Comparison of ENCODE assay signal across 14 mouse cellular contexts in genomic region chr9:90701180-90701765, GRCm38 (mm10).
DNase-seq lines count a peak whose midpoint lies in the region; ATAC-seq lines count a peak whose summit lies in the region.
"Had no signal": no experiment of that assay in that cellular context is flagged by ENCODE, and none has a peak within 500 bp of the region (broad histone marks: within the 10 kb centered on the region; RNA-seq: fewer than 3 reads in every experiment).

No protein-coding gene starts in this region.

- 0 out of 2 replicates have a peak, but pooled peaks cover 3% of the 10 kb centered on the region for H3K27me3 ChIP-seq in forebrain, embryonic 15.5 days
- H3K27me3 ChIP-seq in midbrain, embryonic 15.5 days (replicated peaks): peaks cover 17% of the 10 kb centered on the region
- H3K27me3 ChIP-seq: heart, embryonic 13.5 days had no signal

- no peak overlapping the region for H3K4me3 ChIP-seq in forebrain, embryonic 15.5 days
- H3K4me3 ChIP-seq in midbrain, embryonic 15.5 days: no peak overlapping the region
- H3K4me3 ChIP-seq: heart, embryonic 13.5 days had no signal

- peak; percentile 53 for ATAC-seq in forebrain, embryonic 15.5 days (replicated peaks)
- ATAC-seq in midbrain, embryonic 15.5 days (replicated peaks): peak; percentile 47
- no peak for ATAC-seq in CD4-positive, CD25-positive, alpha-beta regulatory T cell, adult 4 months
- ATAC-seq in erythroid progenitor cell, adult 5-6 weeks (replicated peaks; ENCODE audit: low FRiP score, poor library complexity, severe bottlenecking): no peak

- peak overlapping the region; percentile 59 for H3K27ac ChIP-seq in forebrain, embryonic 15.5 days (replicated peaks)
- peak overlapping the region; percentile 20 for H3K27ac ChIP-seq in midbrain, embryonic 15.5 days
- H3K27ac ChIP-seq: heart, embryonic 13.5 days; liver, embryonic 14.5 days had no signal

- H3K4me2 ChIP-seq in forebrain, embryonic 15.5 days (replicated peaks): no peak overlapping the region
- H3K4me2 ChIP-seq in midbrain, embryonic 15.5 days: no peak overlapping the region
- H3K4me2 ChIP-seq: heart, embryonic 13.5 days had no signal

- peak; percentile 25 for DNase-seq in cerebellum, adult 9-11 months
- DNase-seq in cerebellum, adult 11-12 months: no peak
- peak; percentile 83 for DNase-seq in Muller cell, postnatal 12 days (ENCODE audit: inconsistent ontology term)
- DNase-seq in kidney, adult 11 months: no peak
- DNase-seq: gastrocnemius, postnatal 10 days; right cerebral cortex, postnatal 14 days; thymus, adult 18-20 months had no signal

- no peak overlapping the region for H3K9ac ChIP-seq in forebrain, embryonic 15.5 days (replicated peaks)
- H3K9ac ChIP-seq in midbrain, embryonic 15.5 days: no peak overlapping the region
- H3K9ac ChIP-seq: heart, embryonic 13.5 days; liver, embryonic 14.5 days had no signal

- H3K36me3 ChIP-seq in forebrain, embryonic 15.5 days: no peaks in the 10 kb centered on the region
- H3K36me3 ChIP-seq in midbrain, embryonic 15.5 days (replicated peaks): no peaks in the 10 kb centered on the region
- H3K36me3 ChIP-seq: G1E; heart, embryonic 13.5 days had no signal

- no peaks in the 10 kb centered on the region for H3K9me3 ChIP-seq in forebrain, embryonic 15.5 days
- H3K9me3 ChIP-seq in midbrain, embryonic 15.5 days: no peaks in the 10 kb centered on the region
- H3K9me3 ChIP-seq: heart, embryonic 13.5 days had no signal

- peaks cover 15% of the 10 kb centered on the region for H3K4me1 ChIP-seq in forebrain, embryonic 15.5 days
- peaks cover 8% of the 10 kb centered on the region for H3K4me1 ChIP-seq in midbrain, embryonic 15.5 days

- WGBS in forebrain, embryonic 15.5 days: 15% methylated on average over 4 of the region's 4 CpGs
- 36% methylated on average over 4 of the region's 4 CpGs for WGBS in midbrain, embryonic 15.5 days

Comparison
In these comparisons a context has a peak if more than half of its experiments do, and no peak if none do; other contexts are left out.
1. DNase-seq: peak in cerebellum, adult 9-11 months (single experiment) and Muller cell, postnatal 12 days (single experiment); none in cerebellum, adult 11-12 months (single experiment) and kidney, adult 11 months (single experiment).
2. ATAC-seq: peak in forebrain, embryonic 15.5 days (single experiment) and midbrain, embryonic 15.5 days (single experiment); none in CD4-positive, CD25-positive, alpha-beta regulatory T cell, adult 4 months (single experiment) and erythroid progenitor cell, adult 5-6 weeks (single experiment).